Comparison of ENCODE assay signal across 8 mouse cellular contexts in genomic region chr8:79028541-79029395, GRCm38 (mm10). TPM values are rescaled to one million over a fixed set of nuclear protein-coding genes. Genes with fewer than 3 reads are reported as not detected.
DNase-seq lines count a peak whose midpoint lies in the region; ATAC-seq and TF ChIP-seq lines count a peak whose summit lies in the region.

No protein-coding gene starts in this region.

- no peak for TF ChIP-seq CTCF in bone marrow, adult 2 months (IDR thresholded peaks at IDR 0.05; ENCODE audit: control insufficient read depth, insufficient read depth, low read length)
- no peak for TF ChIP-seq CTCF in lung, embryonic 14.5 days (IDR thresholded peaks at IDR 0.05; ENCODE audit: low read depth)

- no peaks in the 10 kb centered on the region for H3K27me3 ChIP-seq in forebrain, embryonic 11.5 days (ENCODE audit: control insufficient read depth, insufficient read depth, low read length)
- H3K27me3 ChIP-seq in lung, embryonic 14.5 days (ENCODE audit: insufficient read depth, low read length), result no peaks in the 10 kb centered on the region

- peak overlapping the region; percentile 98 for H3K9ac ChIP-seq in forebrain, embryonic 11.5 days (ENCODE audit: low read length)
- peak overlapping the region; percentile 99 for H3K9ac ChIP-seq in lung, embryonic 14.5 days

- ATAC-seq in forebrain, embryonic 11.5 days (replicated peaks; ENCODE audit: low FRiP score), result peak; percentile 24
- ATAC-seq in lung, embryonic 14.5 days (ENCODE audit: insufficient read depth), result no peak; the same call in 1 of the 2 replicates

- no peak for TF ChIP-seq POLR2A in bone marrow, adult 2 months (IDR thresholded peaks at IDR 0.05; ENCODE audit: borderline replicate concordance, control insufficient read depth, low read depth, low read length)

- H3K36me3 ChIP-seq in forebrain, embryonic 11.5 days (ENCODE audit: control insufficient read depth, insufficient read depth, low read length), result no peaks in the 10 kb centered on the region
- no peaks in the 10 kb centered on the region for H3K36me3 ChIP-seq in lung, embryonic 14.5 days (ENCODE audit: insufficient read depth)

- peak overlapping the region; percentile 79 for H3K4me2 ChIP-seq in forebrain, embryonic 11.5 days (ENCODE audit: low read depth, low read length, severe bottlenecking)
- peak overlapping the region; percentile 77 for H3K4me2 ChIP-seq in lung, embryonic 14.5 days

- H3K4me1 ChIP-seq in bone marrow, adult 2 months (ENCODE audit: control insufficient read depth, insufficient read depth, low read length), result no peaks in the 10 kb centered on the region
- H3K4me1 ChIP-seq in forebrain, embryonic 11.5 days (replicated peaks; ENCODE audit: control insufficient read depth, insufficient read depth, low read length), result peaks cover 11% of the 10 kb centered on the region; the same call in 1 of the 2 replicates
- peaks cover 17% of the 10 kb centered on the region for H3K4me1 ChIP-seq in lung, embryonic 14.5 days (ENCODE audit: insufficient read depth)

- peak overlapping the region; percentile 66 for H3K4me3 ChIP-seq in bone marrow, adult 2 months (replicated peaks; ENCODE audit: control insufficient read depth, low read depth, low read length)
- H3K4me3 ChIP-seq in forebrain, embryonic 11.5 days (ENCODE audit: low read depth, low read length), result peak overlapping the region; percentile 81
- peak overlapping the region; percentile 90 for H3K4me3 ChIP-seq in lung, embryonic 14.5 days (ENCODE audit: low read depth, low read length)

- WGBS in bone marrow, adult 2 months, result under 1% methylated on average over 55 of the region's 56 CpGs
- under 1% methylated on average over 55 of the region's 56 CpGs for WGBS in forebrain, embryonic 11.5 days
- under 1% methylated on average over 52 of the region's 56 CpGs for WGBS in lung, embryonic 14.5 days

- intact Hi-C loops in heart, postnatal 10 days (cut with DNase I), result loop anchor here (1.0 to 5.0 kb wide), 3 partner anchors 206 to 281 kb away; partner anchors contain the start of genes Lsm6 and Mmaa

- H3K27ac ChIP-seq in bone marrow, adult 2 months (ENCODE audit: control insufficient read depth, insufficient read depth, low read depth, low read length, poor library complexity), result peak overlapping the region; percentile 48
- H3K27ac ChIP-seq in forebrain, embryonic 11.5 days (ENCODE audit: low read depth, low read length), result peak overlapping the region; percentile 99
- H3K27ac ChIP-seq in lung, embryonic 14.5 days (ENCODE audit: low read depth), result peak overlapping the region; percentile 100

- no peaks in the 10 kb centered on the region for H3K9me3 ChIP-seq in forebrain, embryonic 11.5 days (ENCODE audit: control insufficient read depth, low read length)
- H3K9me3 ChIP-seq in lung, embryonic 14.5 days (ENCODE audit: low read depth, low read length), result no peaks in the 10 kb centered on the region

- DNase-seq in CD8-positive naive resting alpha-beta T cell, adult 2 months (ENCODE audit: low read depth in 2 of 2, low spot score in 2 of 2), result peak; percentile 46 to 61
- DNase-seq in forebrain, embryonic 11.5 days (ENCODE audit: low spot score), result peak; percentile 86
- peak; percentile 70 to 72 for DNase-seq in heart, postnatal 10 days
- DNase-seq in kidney, postnatal 4 days, result peak; percentile 51 to 70
- peak; percentile 66 for DNase-seq in lung, embryonic 14.5 days
- peak; percentile 47 for DNase-seq in ovary, postnatal 36 days (ENCODE audit: low spot score)
- peak; percentile 64 for DNase-seq in thymus, postnatal 4 days

RNA-seq across cellular contexts. Expression of gene Zfp827, which starts 0.5 kb away (rescaled TPM):
- 2.9 and 3.1 TPM in 2 replicates for polyA plus RNA-seq in bone marrow, adult 2 months (2011; ENCODE audit: insufficient read depth, insufficient read length, low replicate concordance, missing spikeins)
- polyA plus RNA-seq in forebrain, embryonic 11.5 days (2014; fragmentation: Nextera tagmentation; extraction: Ambion mirVana), result 11.7 and 13.1 TPM in 2 replicates
- 10 to 100 TPM; 21.9 to 24.6 TPM for total RNA-seq in heart, postnatal 10 days (2021)
- polyA plus RNA-seq in lung, embryonic 14.5 days (2014; fragmentation: Nextera tagmentation; extraction: Ambion mirVana), result 9.5 and 10.1 TPM in 2 replicates

Comparison
In these comparisons a context has a peak if more than half of its experiments do, and no peak if none do; other contexts are left out.
1. H3K27ac ChIP-seq: peak in every context shown above with its lines; median percentile 100 in lung, embryonic 14.5 days; 99 in forebrain, embryonic 11.5 days; 48 in bone marrow, adult 2 months.